Mouse (Mus musculus) midbrain, embryonic 15.5 days (tissue): ENCODE results near the gene Sec14l3. TPM values are rescaled to one million over a fixed set of nuclear protein-coding genes. Genes with fewer than 3 reads are reported as not detected.
"Not testable (repeated sequence)": the region's sequence is repeated elsewhere in the genome, so short reads cannot be mapped to it uniquely, and the experiment has no call there.

ENCODE experiments used
- ATAC-seq: fragments of 200-750 bp; cut with Nextera tagmentation; replicated peaks from 2 replicates; pipeline ENCODE4 v1.8.0; 2017; ENCODE audit warnings: moderate TSS enrichment
- H3K27ac ChIP-seq: fragments of 300-500 bp; sonication (generic); 2 replicates; pipeline ENCODE4 v1.5.1; 2015; ENCODE audit warnings: mild to moderate bottlenecking, inconsistent platforms
- H3K27me3 ChIP-seq: fragments of 300-500 bp; sonication (generic); replicated peaks from 2 replicates; pipeline ENCODE4 v1.6.1; 2015; ENCODE audit warnings: inconsistent platforms
- H3K36me3 ChIP-seq: fragments of 300-500 bp; sonication (generic); replicated peaks from 2 replicates; pipeline ENCODE4 v1.6.1; 2015; ENCODE audit warnings: inconsistent platforms
- H3K4me1 ChIP-seq: fragments of 300-500 bp; sonication (generic); 2 replicates; pipeline ENCODE4 v1.6.1; 2015; ENCODE audit warnings: inconsistent platforms
- H3K4me2 ChIP-seq: fragments of 300-500 bp; sonication (generic); 2 replicates; pipeline ENCODE4 v1.6.1; 2015; ENCODE audit warnings: inconsistent platforms, mild to moderate bottlenecking, moderate library complexity
- H3K4me3 ChIP-seq: fragments of 300-500 bp; sonication (generic); 2 replicates; pipeline ENCODE4 v1.5.1; 2015; ENCODE audit warnings: mild to moderate bottlenecking, inconsistent platforms
- H3K9ac ChIP-seq: fragments of 300-500 bp; sonication (generic); 2 replicates; pipeline ENCODE4 v1.6.1; 2015; ENCODE audit warnings: mild to moderate bottlenecking, inconsistent platforms
- H3K9me3 ChIP-seq: fragments of 300-500 bp; sonication (generic); 2 replicates; pipeline ENCODE4 v1.6.1; 2016; ENCODE audit warnings: inconsistent platforms
- WGBS: fragments of 180-500 bp; shearing (Covaris S2); methylation state at CpG from one replicate; pipeline ENCODE4 v1.1.7; 2015; ENCODE audit warnings: mixed read lengths; 5-methylcytosine and 5-hydroxymethylcytosine counted together
- polyA plus RNA-seq: library from polyadenylated mRNA; unstranded; fragments of >200 nt; fragmentation: Nextera tagmentation; extraction: Ambion mirVana; gene quantifications from 2 replicates; pipeline ENCODE4 v1.2.1, GENCODE M21; 2015

Gene Sec14l3
- polyA plus RNA-seq, result 1.3 and 1.4 TPM in 2 replicates

DNA sequence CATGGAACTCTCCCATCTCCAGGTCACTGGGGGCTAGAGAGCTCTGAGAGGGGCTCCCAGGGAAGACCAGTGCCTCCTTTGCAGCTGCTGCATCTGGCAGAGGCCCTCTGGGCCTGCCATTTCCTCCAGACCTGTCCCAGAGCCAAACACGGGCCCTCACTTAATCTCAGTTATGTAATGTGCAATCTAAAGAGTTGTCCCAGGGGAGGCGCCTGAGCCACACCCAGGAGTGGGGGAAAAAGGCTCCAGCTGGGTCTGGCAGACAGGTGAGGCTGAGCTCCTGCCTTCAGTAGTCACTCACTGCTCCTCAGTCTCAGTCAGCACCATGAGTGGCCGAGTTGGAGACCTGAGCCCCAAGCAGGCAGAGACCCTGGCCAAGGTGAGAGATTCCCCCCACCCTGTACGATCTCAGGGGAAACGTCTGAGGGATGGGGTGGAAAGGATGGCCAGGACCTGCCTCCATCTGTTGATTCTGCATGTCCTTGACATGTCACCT lies at the start of gene Sec14l3:
Gene Sec14l3 (plus strand): TSS at position 215 of the 496 bp plus-strand sequence.
- no peak for ATAC-seq
- Histone ChIP-seq H3K9me3 (no peaks in the 10 kb centered on the region), H3K27me3 (no peaks in the 10 kb centered on the region), H3K4me3 (no peak within 1 kb of the TSS), H3K9ac (no peak within 1 kb of the TSS), H3K4me1 (no peaks in the 10 kb centered on the region), H3K4me2 (no peak within 1 kb of the TSS), H3K36me3 (no peaks in the 10 kb centered on the region), H3K27ac (no peak within 1 kb of the TSS)
- WGBS, result 79% methylated on average over 5 of the region's 5 CpGs

DNA sequence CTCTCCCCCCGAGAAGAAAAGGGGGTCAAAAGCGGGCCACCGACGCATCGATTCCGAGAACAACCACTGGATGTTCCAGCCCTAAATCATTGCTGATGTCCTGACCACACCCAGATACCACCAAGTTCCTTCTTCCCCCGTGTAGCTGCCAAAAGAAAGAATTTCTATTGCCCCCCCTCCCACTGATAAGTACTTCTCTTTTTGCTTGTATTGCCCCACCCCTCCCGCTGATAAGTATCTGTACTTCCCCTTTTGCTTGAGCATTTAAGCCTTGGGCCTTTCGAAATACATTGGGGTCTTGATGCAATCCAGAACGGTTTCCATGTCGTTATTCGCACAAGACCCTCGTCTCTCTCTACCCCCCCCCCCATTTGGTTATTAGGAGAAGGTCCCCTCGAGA lies 48.8 kb upstream of the Sec14l3 start:
- not testable (repeated sequence) for H3K4me1 ChIP-seq, H3K9me3 ChIP-seq, H3K36me3 ChIP-seq, H3K9ac ChIP-seq, H3K27me3 ChIP-seq, H3K27ac ChIP-seq, H3K4me3 ChIP-seq, ATAC-seq, H3K4me2 ChIP-seq
- 93% methylated on average over 14 of the region's 14 CpGs for WGBS

DNA sequence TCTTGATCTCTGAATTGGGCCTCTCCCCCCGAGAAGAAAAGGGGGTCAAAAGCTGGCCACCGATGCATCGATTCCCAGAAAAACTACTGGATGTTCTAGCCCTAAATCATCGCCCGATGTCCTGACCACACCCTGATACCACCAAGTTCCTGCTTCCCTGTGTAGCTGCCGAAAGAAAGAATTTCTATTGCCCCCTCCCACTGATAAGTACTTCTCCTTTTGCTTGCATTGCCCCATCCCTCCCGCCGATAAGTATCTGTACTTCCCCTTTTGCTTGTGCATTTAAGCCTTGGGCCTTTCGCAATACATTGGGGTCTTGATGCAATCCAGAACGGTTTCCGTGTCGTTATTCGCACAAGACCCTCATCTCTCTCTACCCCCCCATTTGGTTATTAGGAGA lies 42.5 kb upstream of the Sec14l3 start:
- not testable (repeated sequence) for ATAC-seq, H3K27ac ChIP-seq, H3K9ac ChIP-seq, H3K4me1 ChIP-seq, H3K4me2 ChIP-seq, H3K4me3 ChIP-seq, H3K9me3 ChIP-seq, H3K36me3 ChIP-seq, H3K27me3 ChIP-seq
- 94% methylated on average over 13 of the region's 13 CpGs for WGBS

DNA sequence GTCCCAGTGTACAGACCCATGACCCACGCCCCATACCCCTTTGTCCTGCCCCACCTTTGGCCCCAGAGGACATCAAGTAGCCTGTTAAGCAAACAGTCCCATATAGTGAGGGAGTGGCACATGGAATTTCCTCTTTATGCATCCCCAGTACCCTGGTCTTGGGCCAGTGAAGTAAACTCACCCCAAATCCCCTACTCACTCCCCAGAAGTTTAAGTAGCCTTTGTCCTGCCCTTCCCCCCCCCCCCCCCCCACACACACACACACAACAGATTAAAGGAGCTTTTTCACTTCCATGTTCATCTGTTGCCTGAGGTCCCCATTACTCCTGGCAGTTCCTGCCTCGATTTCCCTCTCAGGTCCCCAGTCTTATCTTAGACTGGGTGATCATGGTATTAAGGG lies 41.3 kb upstream of the Sec14l3 start:
- 70% methylated on average over 2 of the region's 2 CpGs for WGBS
- Histone ChIP-seq H3K9me3 (no peaks in the 10 kb centered on the region), H3K4me3 (no peak overlapping the region), H3K4me1 (no peaks in the 10 kb centered on the region), H3K27ac (no peak overlapping the region), H3K9ac (no peak overlapping the region), H3K36me3 (no peaks in the 10 kb centered on the region), H3K27me3 (no peaks in the 10 kb centered on the region), H3K4me2 (no peak overlapping the region)
- ATAC-seq, result no peak

DNA sequence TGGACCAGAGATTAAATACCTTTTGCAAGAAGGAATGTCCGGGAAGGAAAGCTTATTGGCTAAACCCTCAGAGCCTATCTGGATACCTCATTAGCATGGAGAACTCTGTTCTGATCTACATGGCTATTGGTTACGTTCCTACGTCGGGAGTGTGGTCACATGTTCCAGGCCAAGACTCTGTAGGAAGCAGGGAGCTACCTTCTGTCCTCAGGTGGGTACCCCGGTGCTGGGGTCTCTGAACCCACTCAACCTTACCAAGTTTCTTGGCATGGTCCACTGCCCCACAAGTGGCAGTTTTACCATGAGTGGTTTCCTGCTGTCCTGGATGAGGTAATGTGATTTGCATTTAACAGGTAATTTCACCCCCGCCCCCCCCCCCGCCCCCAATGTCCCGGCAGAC lies 37.6 kb upstream of the Sec14l3 start:
- H3K4me1 ChIP-seq, result no peaks in the 10 kb centered on the region
- no peak overlapping the region for H3K27ac ChIP-seq
- H3K27me3 ChIP-seq, result no peaks in the 10 kb centered on the region
- H3K4me2 ChIP-seq, result no peak overlapping the region
- WGBS, result 83% methylated on average over 8 of the region's 8 CpGs
- H3K4me3 ChIP-seq, result no peak overlapping the region
- no peaks in the 10 kb centered on the region for H3K36me3 ChIP-seq
- no peaks in the 10 kb centered on the region for H3K9me3 ChIP-seq
- no peak for ATAC-seq
- no peak overlapping the region for H3K9ac ChIP-seq

DNA sequence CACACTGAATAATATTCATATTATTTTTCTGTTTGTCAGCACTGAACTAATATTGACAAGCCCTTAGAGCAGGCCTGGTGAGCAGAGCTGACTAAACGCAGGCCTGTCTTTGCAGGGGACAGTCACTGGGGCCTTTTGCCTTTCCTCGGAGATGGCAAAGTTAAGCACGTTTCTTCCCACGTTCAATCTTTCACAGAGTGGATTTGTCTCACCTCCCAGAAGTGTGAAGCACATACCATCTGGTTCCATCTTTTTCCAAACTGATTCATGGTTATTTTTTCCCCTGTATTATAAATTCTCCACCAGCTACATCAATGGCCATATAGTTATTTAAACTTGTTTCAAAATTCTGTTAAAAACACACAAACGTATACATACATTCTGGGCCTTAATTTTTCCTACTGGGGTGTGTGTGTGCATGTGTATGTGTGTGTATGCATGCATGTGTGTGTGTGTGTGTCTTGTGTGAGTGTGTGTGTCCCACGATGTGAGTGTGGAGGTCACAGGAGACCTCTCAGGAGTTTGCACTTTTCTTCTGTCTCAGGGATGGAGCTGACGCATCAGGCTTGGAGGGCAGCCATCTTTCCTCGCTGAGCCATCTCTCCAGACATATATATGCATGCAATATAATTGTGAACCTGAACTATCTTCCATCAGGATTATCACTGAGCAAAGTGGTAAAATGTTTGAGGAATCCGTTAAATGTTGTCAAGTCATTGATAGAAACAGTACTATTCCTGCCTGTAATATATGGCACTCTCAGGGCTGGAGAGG lies 36.9 kb upstream of the Sec14l3 start:
- no peaks in the 10 kb centered on the region for H3K4me1 ChIP-seq
- H3K27me3 ChIP-seq, result no peaks in the 10 kb centered on the region
- H3K9ac ChIP-seq, result no peak overlapping the region
- H3K27ac ChIP-seq, result no peak overlapping the region
- ATAC-seq, result no peak
- H3K4me2 ChIP-seq, result no peak overlapping the region
- no peaks in the 10 kb centered on the region for H3K36me3 ChIP-seq
- H3K4me3 ChIP-seq, result no peak overlapping the region
- no peaks in the 10 kb centered on the region for H3K9me3 ChIP-seq
- whole genome bisulfite sequencing, result 82% methylated on average over 9 of the region's 9 CpGs

DNA sequence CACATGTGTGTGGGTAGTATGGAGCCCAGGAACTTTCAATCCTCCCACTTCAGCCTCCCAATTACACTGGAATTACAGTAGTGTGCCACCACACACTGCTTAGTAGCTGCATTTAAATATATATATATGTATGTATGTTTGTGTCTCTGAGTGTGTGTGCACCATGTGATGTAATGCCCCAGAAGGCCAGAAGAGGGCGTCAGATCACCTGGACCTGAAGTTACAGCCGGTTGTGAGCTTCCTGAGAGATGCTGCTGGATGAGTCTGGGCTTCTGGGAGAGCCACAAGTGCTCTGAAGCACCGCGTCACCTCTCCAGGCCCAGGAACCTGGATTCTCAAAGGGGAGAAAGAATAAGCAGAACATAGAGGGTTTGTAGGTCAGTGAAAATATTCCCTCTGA lies 35.3 kb upstream of the Sec14l3 start:
- no peaks in the 10 kb centered on the region for H3K36me3 ChIP-seq
- H3K4me2 ChIP-seq, result no peak overlapping the region

DNA sequence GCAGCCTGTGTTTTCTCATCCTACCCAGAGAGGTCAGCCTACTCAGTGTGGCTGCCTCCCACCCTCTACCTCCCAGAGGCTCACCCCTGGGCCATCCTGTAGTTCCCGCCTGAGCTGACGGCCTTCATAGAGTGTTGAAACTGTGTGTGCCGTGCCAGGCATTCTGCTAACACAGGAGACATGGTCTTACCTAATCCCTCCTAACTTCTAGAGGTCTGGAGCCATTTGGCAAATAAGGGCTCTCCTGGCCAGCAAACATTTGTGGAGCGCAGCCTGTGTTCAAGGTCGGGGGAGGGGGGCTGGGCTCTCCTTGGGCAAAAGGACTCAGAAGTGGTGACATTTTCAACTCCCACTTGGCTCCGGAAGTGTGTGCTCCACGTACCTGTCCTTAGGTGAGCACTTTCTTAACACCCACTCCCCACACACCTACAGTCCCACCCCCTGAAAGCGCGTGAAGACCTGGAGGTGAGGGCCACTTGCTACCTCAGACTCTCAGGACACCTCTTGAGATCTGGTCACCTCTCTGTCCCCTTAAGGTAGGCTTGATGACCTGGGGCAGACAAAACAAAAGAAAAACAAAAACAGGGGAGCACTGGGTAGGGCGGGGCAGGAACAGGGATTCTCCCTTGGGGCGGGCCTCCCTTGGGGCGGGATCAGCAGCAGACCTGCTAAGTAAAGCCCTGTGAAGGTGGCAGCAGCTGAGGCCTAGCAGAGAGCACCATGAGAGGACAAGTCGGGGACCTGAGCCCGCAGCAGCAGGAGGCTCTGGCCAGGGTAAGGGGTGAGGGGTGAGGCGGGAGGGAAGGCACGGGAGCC lies 33.3 kb upstream of the Sec14l3 start, which contains the start of gene Sec14l4:
Gene Sec14l4 (plus strand): TSS at position 337 of the 816 bp plus-strand sequence.
- 47% methylated on average over 16 of the region's 16 CpGs for WGBS
- Histone ChIP-seq H3K27me3 (no peaks in the 10 kb centered on the region), H3K4me3 (no peak within 1 kb of the TSS), H3K36me3 (no peaks in the 10 kb centered on the region), H3K4me1 (no peaks in the 10 kb centered on the region), H3K9ac (no peak within 1 kb of the TSS), H3K9me3 (no peaks in the 10 kb centered on the region), H3K4me2 (no peak within 1 kb of the TSS), H3K27ac (no peak within 1 kb of the TSS)
- ATAC-seq, result no peak

More for the DNA sequence above, 35.3 kb upstream of the Sec14l3 start:
- no peak overlapping the region for H3K4me3 ChIP-seq
- no peaks in the 10 kb centered on the region for H3K9me3 ChIP-seq
- no peak overlapping the region for H3K9ac ChIP-seq
- no peaks in the 10 kb centered on the region for H3K27me3 ChIP-seq
- no peak for ATAC-seq
- H3K27ac ChIP-seq, result no peak overlapping the region
- H3K4me1 ChIP-seq, result no peaks in the 10 kb centered on the region
- 71% methylated on average over 4 of the region's 4 CpGs for WGBS

DNA sequence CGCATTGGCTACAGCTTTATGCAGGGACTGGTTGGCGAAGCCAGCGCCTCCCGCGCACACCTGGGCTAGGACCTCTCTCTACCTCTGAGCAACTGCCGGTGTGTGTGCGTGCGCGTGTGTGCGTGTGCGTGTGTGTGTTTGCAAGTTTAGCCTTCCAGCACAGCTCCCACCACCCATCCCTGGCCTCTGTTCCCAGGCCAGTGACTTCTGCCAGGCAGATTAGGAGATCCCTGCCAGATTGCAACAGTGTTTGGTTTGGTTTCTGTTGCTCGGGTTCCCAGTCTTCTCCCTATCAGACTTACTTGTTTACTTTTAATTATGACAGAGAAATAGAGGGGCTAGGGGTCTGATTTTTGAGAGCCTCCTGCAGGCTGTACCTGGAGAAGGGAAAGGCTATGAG lies 32.7 kb upstream of the Sec14l3 start:
- no peak for ATAC-seq
- 51% methylated on average over 12 of the region's 12 CpGs for WGBS
- no peak overlapping the region for H3K9ac ChIP-seq

DNA sequence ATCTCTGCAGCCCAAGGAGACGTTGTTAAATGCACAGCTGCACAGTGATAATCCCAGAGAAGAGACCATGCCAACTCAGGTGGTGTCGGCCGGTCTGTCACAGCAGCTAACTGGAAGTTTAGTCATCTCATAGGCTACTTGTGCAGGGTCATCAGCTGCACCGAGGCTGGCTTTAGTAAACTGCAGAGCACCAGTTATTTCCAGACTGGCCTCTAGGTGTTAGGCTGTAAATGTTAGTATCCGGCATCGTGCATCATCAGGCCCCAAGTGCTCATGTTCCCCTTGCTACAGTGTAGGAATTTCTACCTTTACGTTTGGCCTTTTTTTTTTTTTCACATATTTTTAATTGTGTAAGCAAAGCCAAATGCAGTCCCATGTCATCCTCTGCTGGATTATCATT lies 31.2 kb upstream of the Sec14l3 start:
- Histone ChIP-seq H3K36me3 (no peaks in the 10 kb centered on the region), H3K27ac (no peak overlapping the region), H3K4me3 (no peak overlapping the region), H3K4me1 (no peaks in the 10 kb centered on the region), H3K27me3 (no peaks in the 10 kb centered on the region), H3K4me2 (no peak overlapping the region), H3K9ac (no peak overlapping the region), H3K9me3 (no peaks in the 10 kb centered on the region)
- 74% methylated on average over 7 of the region's 7 CpGs for WGBS
- ATAC-seq, result no peak

More for the DNA sequence above, 32.7 kb upstream of the Sec14l3 start:
- no peak overlapping the region for H3K4me3 ChIP-seq
- no peaks in the 10 kb centered on the region for H3K27me3 ChIP-seq
- H3K4me1 ChIP-seq, result no peaks in the 10 kb centered on the region
- no peaks in the 10 kb centered on the region for H3K9me3 ChIP-seq
- H3K27ac ChIP-seq, result no peak overlapping the region
- no peaks in the 10 kb centered on the region for H3K36me3 ChIP-seq
- no peak overlapping the region for H3K4me2 ChIP-seq

DNA sequence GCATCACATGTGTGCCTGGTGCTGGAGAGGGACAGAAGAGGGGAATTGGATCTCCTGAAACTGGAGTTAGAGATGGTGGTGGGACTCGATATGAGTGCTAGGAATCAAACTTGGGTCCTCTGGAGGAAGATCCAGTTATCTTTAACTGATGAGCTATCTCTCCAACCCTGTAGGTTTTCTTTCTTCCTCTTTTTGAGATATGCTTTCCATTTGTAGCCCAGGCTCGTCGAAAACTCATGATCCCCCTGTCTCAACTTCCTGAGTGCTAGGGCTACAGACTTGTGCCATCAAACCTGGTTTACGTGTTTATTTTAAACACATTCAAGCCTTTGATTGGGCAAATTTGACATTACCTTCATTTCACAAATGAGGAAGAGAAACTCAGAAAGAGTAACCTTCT lies 30.5 kb upstream of the Sec14l3 start:
- no peak overlapping the region for H3K4me2 ChIP-seq
- H3K9me3 ChIP-seq, result no peaks in the 10 kb centered on the region
- no peaks in the 10 kb centered on the region for H3K4me1 ChIP-seq
- H3K9ac ChIP-seq, result no peak overlapping the region
- H3K36me3 ChIP-seq, result no peaks in the 10 kb centered on the region
- whole genome bisulfite sequencing, result 95% methylated on average over 4 of the region's 4 CpGs
- no peak overlapping the region for H3K27ac ChIP-seq
- H3K27me3 ChIP-seq, result no peaks in the 10 kb centered on the region
- H3K4me3 ChIP-seq, result no peak overlapping the region
- ATAC-seq, result no peak

DNA sequence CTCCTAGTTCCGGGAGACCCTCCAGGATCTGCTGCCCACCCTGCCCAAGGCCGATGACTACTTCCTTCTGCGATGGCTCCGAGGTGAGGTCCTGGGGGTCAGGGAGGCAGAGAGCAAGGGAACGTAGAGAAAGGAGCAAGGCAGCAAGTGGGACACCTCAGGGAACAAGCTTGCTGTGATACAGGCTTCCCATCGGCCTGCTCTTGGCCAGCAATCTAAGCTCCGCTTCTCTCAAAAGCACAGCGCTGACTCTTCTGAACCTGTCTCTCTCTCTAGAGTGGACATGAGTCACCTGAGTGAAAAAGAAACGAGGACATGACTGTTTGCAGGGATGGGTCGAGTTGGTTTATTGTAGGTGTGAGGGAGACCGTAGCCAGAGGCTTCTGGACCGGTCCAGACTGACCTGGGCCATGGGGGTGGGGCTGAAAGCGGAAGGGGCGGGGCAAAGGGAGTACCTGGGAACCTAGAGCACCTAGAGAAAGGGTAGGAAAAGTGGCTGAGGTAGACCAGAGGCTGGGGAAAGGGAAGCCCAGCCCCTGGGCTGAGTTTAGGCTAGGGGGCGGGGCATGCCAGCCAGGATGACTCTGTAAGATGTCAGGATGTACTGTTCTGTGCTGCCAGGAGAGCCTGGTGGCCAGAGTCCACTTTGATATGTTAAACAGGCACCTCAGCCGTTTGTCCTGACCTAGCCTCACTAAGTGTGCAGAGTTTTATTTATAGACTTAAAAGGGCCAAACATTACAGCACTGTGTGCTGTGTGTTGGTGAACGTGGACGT lies 29.3 kb upstream of the Sec14l3 start:
- Histone ChIP-seq H3K4me1 (no peaks in the 10 kb centered on the region), H3K36me3 (no peaks in the 10 kb centered on the region), H3K9me3 (no peaks in the 10 kb centered on the region), H3K4me3 (no peak overlapping the region), H3K4me2 (no peak overlapping the region), H3K9ac (no peak overlapping the region), H3K27ac (no peak overlapping the region), H3K27me3 (no peaks in the 10 kb centered on the region)
- ATAC-seq, result no peak
- 72% methylated on average over 18 of the region's 18 CpGs for WGBS
